Comparison of ENCODE assay signal across 8 mouse cellular contexts in genomic region chr14:74884024-74884680, GRCm38 (mm10).
DNase-seq lines count a peak whose midpoint lies in the region; ATAC-seq and TF ChIP-seq lines count a peak whose summit lies in the region.

No protein-coding gene starts in this region.

- no peak overlapping the region for H3K9ac ChIP-seq in embryonic facial prominence, embryonic 12.5 days
- no peak overlapping the region for H3K9ac ChIP-seq in heart, adult 2 months (ENCODE audit: low read depth, low read length)

- no peak for TF ChIP-seq EP300 in heart, adult 2 months (IDR thresholded peaks at IDR 0.05; ENCODE audit: insufficient read depth, low read depth, low read length)

- ATAC-seq in embryonic facial prominence, embryonic 12.5 days (ENCODE audit: insufficient number of reproducible peaks, insufficient read depth, low FRiP score, low TSS enrichment) = peak; percentile 85

- intact Hi-C loops in heart, adult 2 months (cut with DNase I) = no loop called here

- no peak for TF ChIP-seq POLR2A in heart, adult 2 months (IDR thresholded peaks at IDR 0.05; ENCODE audit: insufficient read depth, low read depth, low read length)

- no peaks in the 10 kb centered on the region for H3K9me3 ChIP-seq in embryonic facial prominence, embryonic 12.5 days
- H3K9me3 ChIP-seq in limb, embryonic 10.5 days (replicated peaks) = no peaks in the 10 kb centered on the region

- H3K4me3 ChIP-seq in embryonic facial prominence, embryonic 12.5 days = no peak overlapping the region
- no peak overlapping the region for H3K4me3 ChIP-seq in heart, adult 2 months
- H3K4me3 ChIP-seq in limb, embryonic 10.5 days = no peak overlapping the region

- H3K36me3 ChIP-seq in embryonic facial prominence, embryonic 12.5 days = no peaks in the 10 kb centered on the region
- H3K36me3 ChIP-seq in heart, adult 2 months (ENCODE audit: control insufficient read depth, insufficient read depth, low read length) = peaks cover 4% of the 10 kb centered on the region; the same call in 1 of the 2 replicates
- H3K36me3 ChIP-seq in limb, embryonic 10.5 days = no peaks in the 10 kb centered on the region

- no peaks in the 10 kb centered on the region for H3K27me3 ChIP-seq in embryonic facial prominence, embryonic 12.5 days
- H3K27me3 ChIP-seq in heart, adult 2 months (ENCODE audit: control insufficient read depth, insufficient read depth, low read length) = no peaks in the 10 kb centered on the region
- no peaks in the 10 kb centered on the region for H3K27me3 ChIP-seq in limb, embryonic 10.5 days (ENCODE audit: low read depth, poor library complexity, severe bottlenecking)

- peaks cover 36% of the 10 kb centered on the region for H3K4me1 ChIP-seq in embryonic facial prominence, embryonic 12.5 days
- peaks cover 21% of the 10 kb centered on the region for H3K4me1 ChIP-seq in heart, adult 2 months (ENCODE audit: control insufficient read depth, insufficient read depth, low read length)
- H3K4me1 ChIP-seq in limb, embryonic 10.5 days = peaks cover 40% of the 10 kb centered on the region

- peak; percentile 61 for DNase-seq in layer of hippocampus, adult 11-12 months (ENCODE audit: low spot score)
- no peak for DNase-seq in layer of hippocampus, adult 9-10 months (ENCODE audit: low spot score)
- peak; percentile 67 to 68 for DNase-seq in heart, adult 2 months
- DNase-seq in kidney, adult 11 months = peak; percentile 51
- DNase-seq in limb, embryonic 10.5 days (ENCODE audit: low spot score) = peak; percentile 43
- peak; percentile 48 for DNase-seq in ovary, postnatal 10 days (ENCODE audit: low spot score)
- no peak for DNase-seq in thymus, postnatal 10 days (ENCODE audit: low spot score in 2 of 2)

- H3K79me2 ChIP-seq in heart, adult 2 months (replicated peaks; ENCODE audit: control insufficient read depth, insufficient read depth, low read length) = peaks cover 5% of the 10 kb centered on the region

- H3K4me2 ChIP-seq in embryonic facial prominence, embryonic 12.5 days (replicated peaks) = peak overlapping the region; percentile 21; the same call in 1 of the 2 replicates

- 17% methylated on average over 13 of the region's 13 CpGs for WGBS in embryonic facial prominence, embryonic 12.5 days
- WGBS in heart, adult 2 months = 12% methylated on average over 13 of the region's 13 CpGs
- WGBS in limb, embryonic 10.5 days = 22% methylated on average over 13 of the region's 13 CpGs

- peak overlapping the region; percentile 54; the same call in 1 of the 2 replicates for H3K27ac ChIP-seq in embryonic facial prominence, embryonic 12.5 days
- no peak overlapping the region; the same call in 1 of the 2 replicates for H3K27ac ChIP-seq in heart, adult 2 months
- H3K27ac ChIP-seq in limb, embryonic 10.5 days = no peak overlapping the region

- TF ChIP-seq CTCF in heart, adult 2 months (IDR thresholded peaks at IDR 0.05) = no peak

Comparison
In these comparisons a context has a peak if more than half of its experiments do, and no peak if none do; other contexts are left out.
1. DNase-seq: peak in layer of hippocampus, adult 11-12 months (single experiment), heart, adult 2 months (2 of 2), kidney, adult 11 months (single experiment), limb, embryonic 10.5 days (single experiment) and ovary, postnatal 10 days (single experiment); none in layer of hippocampus, adult 9-10 months (single experiment) and thymus, postnatal 10 days (0 of 2).